Mouse (Mus musculus) layer of hippocampus, postnatal 10 days (tissue): Measurements from ENCODE around the gene Myl6b. TPM values are rescaled to one million over a fixed set of nuclear protein-coding genes. Genes with fewer than 3 reads are reported as not detected.

ENCODE experiments used
- DNase-seq, 2 experiments: peaks; one replicate each; pipeline ENCODE4 v3.0.0; 2021; ENCODE audit warnings: low spot score in 2 of 2
- microRNA-seq, 2 experiments: library from miRNA; unstranded; fragments of <30 nt; microRNA quantifications; one replicate each; pipeline ENCODE4 v1.2.0; 2021
- total RNA-seq, 2 experiments: library from RNA; stranded (reverse); gene quantifications; 2 replicates each; pipeline ENCODE4 v1.2.3; 2021

Myl6b gene
- total RNA-seq, 2 experiments from 2014 or later = 25.5 to 29.3 TPM

- DNase-seq = no peak
These were observed 44.0 kb downstream of the Myl6b start for GRCm38 (mm10) chr10:128454471-128454870.

DNA sequence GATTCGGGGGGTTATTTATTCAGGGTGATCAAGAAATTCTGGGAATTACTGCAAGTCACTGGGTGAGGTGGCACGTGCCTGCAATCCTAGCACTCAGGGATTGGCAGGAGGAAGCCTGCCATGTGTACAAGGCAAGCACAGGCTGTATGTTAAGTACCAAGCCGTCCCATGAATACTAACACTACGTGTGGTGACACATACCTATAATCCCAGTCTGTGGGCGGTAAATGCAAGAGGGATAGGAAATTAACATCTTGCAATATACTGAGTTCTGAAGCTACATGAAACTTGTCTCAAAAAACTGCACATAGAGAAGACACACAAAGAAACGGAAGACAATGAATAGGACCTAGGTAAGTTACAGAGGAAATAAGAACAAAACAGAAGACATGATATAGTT is 47.5 kb downstream of the Myl6b start:
- no peak for DNase-seq

DNA sequence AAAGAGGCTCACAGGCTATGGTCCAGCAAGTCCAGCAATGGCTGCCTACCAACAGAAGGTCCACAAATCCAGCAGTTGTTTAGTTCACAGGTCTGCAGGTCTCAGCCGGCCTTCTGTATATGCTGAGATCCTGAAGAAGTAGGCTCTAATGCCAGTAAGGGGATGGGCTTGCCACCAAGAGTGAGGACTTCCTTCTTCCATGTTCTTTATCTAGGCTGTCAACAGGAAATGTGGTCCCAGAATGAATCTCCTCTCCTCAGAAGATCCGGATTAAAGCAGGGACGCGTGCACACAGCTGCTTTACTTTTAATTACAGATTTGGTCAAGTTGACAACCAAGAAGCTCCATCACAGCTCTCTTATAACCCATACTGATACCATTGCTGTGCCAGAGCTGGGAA is 53.1 kb downstream of the Myl6b start:
- no peak for DNase-seq

DNA sequence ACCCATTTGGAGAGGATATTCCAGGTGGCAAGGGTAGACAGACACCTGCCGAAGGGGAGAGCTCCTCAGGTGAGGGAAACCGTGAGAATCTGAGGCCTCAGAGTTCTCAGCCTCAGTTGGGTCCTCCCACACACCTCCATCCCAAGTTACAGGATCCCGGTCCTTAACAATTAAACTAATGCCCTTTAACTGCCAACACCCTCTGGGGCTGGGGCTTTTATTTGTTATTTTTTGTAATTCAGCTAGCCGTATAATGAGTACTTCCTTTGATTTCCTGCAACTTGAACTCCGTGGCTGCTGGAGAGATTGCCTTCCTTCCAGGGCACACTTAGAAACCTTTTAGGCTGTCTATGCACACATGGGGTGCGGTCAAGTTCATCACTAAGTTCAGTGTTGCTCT is 54.1 kb downstream of the Myl6b start:
- DNase-seq = no peak

Small RNAs within 50 kb of the gene (microRNA-seq; reads per million reads assigned to microRNA genes)
- 0 reads per million in 2 experiments for gene Mir6916
- gene Mir8105 = 0.67 to 2.0 reads per million in 2 experiments

Other genes with a start within 250 kb of the Myl6b start
- not detected for gene Apon, start 244.6 kb downstream of the Myl6b start, total RNA-seq
- not detected for gene Apof, start 230.0 kb downstream of the Myl6b start, total RNA-seq
- 10 to 100 TPM; 25.6 to 29.3 TPM for gene Stat2, start 228.1 kb downstream of the Myl6b start, total RNA-seq
- under 1 TPM in 1 of 2 experiments, not detected in 1; 0.85 TPM for gene Il23a, start 199.9 kb downstream of the Myl6b start, total RNA-seq
- 10 to 100 TPM; 15.5 to 15.8 TPM for gene Pan2, start 195.3 kb downstream of the Myl6b start, total RNA-seq
- 10 to 100 TPM; 75.5 to 78.5 TPM for gene Cnpy2, start 176.2 kb downstream of the Myl6b start, total RNA-seq
- gene Cs, start 161.0 kb downstream of the Myl6b start, total RNA-seq = 100 to 1,000 TPM; 277 to 286 TPM
- 10 to 100 TPM; 55.6 to 58.8 TPM for gene Coq10a, start 129.7 kb downstream of the Myl6b start, total RNA-seq
- 10 to 100 TPM; 79.0 to 80.3 TPM for gene Ankrd52, start 121.6 kb downstream of the Myl6b start, total RNA-seq
- gene Slc39a5, start 97.5 kb downstream of the Myl6b start, total RNA-seq = under 1 TPM; 0.22 to 0.53 TPM
- 10 to 100 TPM; 94.1 to 94.2 TPM for gene Nabp2, start 87.2 kb downstream of the Myl6b start, total RNA-seq
- 10 to 100 TPM; 76.0 to 78.2 TPM for gene Rnf41, start 87.0 kb downstream of the Myl6b start, total RNA-seq
- gene Smarcc2, start 39.4 kb downstream of the Myl6b start, total RNA-seq = 100 to 1,000 TPM; 205 to 222 TPM
- gene Myl6, start 4.5 kb downstream of the Myl6b start, total RNA-seq = 100 to 1,000 TPM; 608 to 632 TPM
- gene Esyt1, start 27.2 kb upstream of the Myl6b start, total RNA-seq = 10 to 100 TPM; 10.1 to 11.9 TPM
- 10 to 100 TPM; 12.2 to 14.0 TPM for gene Zc3h10, start 49.1 kb upstream of the Myl6b start, total RNA-seq
- gene Rpl41, start 50.6 kb upstream of the Myl6b start, total RNA-seq = 1,000 to 10,000 TPM; 2,468 to 2,532 TPM
- gene Pa2g4, start 67.3 kb upstream of the Myl6b start, total RNA-seq = 10 to 100 TPM; 83.2 to 87.6 TPM
- under 1 TPM; 0.71 to 0.76 TPM for gene Erbb3, start 91.0 kb upstream of the Myl6b start, total RNA-seq
- gene Rps26, start 128.1 kb upstream of the Myl6b start, total RNA-seq = 100 to 1,000 TPM; 508 to 545 TPM
- gene Ikzf4, start 147.3 kb upstream of the Myl6b start, total RNA-seq = 10 to 100 TPM; 17.2 to 17.7 TPM
- gene Suox, start 175.4 kb upstream of the Myl6b start, total RNA-seq = 10 to 100 TPM in 1 of 2 experiments, 1 to 10 TPM in 1; 9.5 to 11.9 TPM
- 100 to 1,000 TPM; 118 to 125 TPM for gene Rab5b, start 197.6 kb upstream of the Myl6b start, total RNA-seq
- gene Pmel, start 205.5 kb upstream of the Myl6b start, total RNA-seq = 1 to 10 TPM in 1 of 2 experiments, under 1 TPM in 1; 0.91 to 1.1 TPM
- 1 to 10 TPM; 7.9 to 9.6 TPM for gene Cdk2, start 206.3 kb upstream of the Myl6b start, total RNA-seq
- 1 to 10 TPM; 8.0 to 8.2 TPM for gene Dgka, start 246.2 kb upstream of the Myl6b start, total RNA-seq
- 10 to 100 TPM; 34.9 to 35.1 TPM for gene Pym1, start 249.2 kb upstream of the Myl6b start, total RNA-seq